Mouse (Mus musculus): ENCODE data around the gene Arhgap24.

DNA sequence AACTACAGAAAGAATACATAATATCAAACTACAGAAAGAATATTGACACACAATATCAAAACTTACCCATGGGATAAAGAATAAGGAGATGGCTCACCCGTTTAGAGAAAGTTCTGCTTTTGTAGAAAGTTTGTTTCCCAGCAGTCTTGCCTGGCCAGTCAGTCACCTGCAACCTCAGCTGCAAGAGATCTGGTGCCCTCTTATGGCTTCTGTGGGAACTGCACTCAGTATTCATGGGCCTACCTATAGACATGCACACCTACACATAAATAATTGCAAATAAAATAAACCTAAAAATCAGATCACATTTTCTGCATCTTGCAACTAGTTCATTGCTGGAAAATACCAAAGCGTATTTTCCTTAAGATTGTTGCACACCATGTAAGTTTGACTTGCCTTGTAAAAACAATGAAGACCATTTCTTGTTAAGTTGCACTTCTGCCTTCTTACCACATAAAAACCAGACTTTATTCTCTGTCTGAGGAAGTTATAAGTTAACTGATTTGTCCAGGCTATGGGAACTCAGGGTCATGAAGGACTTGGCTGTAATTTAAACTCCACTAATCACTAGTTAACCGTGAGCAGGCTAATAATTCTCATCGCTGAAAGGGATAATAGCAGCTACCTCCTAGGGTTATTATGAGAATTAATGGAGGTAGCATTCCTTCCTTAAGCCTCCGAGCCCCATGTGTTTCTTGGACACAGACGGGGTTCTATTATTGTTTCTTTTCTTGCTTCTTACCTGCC is 285.3 kb downstream of the Arhgap24 start:
- TF ChIP-seq CTCF (IDR thresholded peaks at IDR 0.05; ENCODE audit: low read depth, low read length) (peak; percentile 63), POLR2A (IDR thresholded peaks at IDR 0.05; ENCODE audit: borderline replicate concordance, low read depth, low read length) (no peak)
